Mouse (Mus musculus) liver, embryonic 14.5 days (tissue): ENCODE results near the gene Ranbp1. TPM values are rescaled to one million over a fixed set of nuclear protein-coding genes. Genes with fewer than 3 reads are reported as not detected.

Source experiments
- ATAC-seq: fragments of 200-750 bp; cut with Nextera tagmentation; 2 replicates; pipeline ENCODE4 v1.8.0; 2017; ENCODE audit warnings: moderate number of reproducible peaks, mild to moderate bottlenecking, moderate library complexity; ENCODE audit not compliant: insufficient read depth
- DNase-seq, 3 experiments: peaks; one replicate each; pipeline ENCODE4 v3.0.0-alpha.2; 2012 to 2013; ENCODE audit warnings: low read depth in 3 of 3, low spot score in 3 of 3
- H3K27ac ChIP-seq: fragments of 300-500 bp; sonication (generic); 2 replicates; pipeline ENCODE4 v1.5.1; 2014; ENCODE audit warnings: moderate library complexity, mild to moderate bottlenecking, control low read depth, inconsistent platforms
- H3K27me3 ChIP-seq: fragments of 300-500 bp; sonication (generic); 2 replicates; pipeline ENCODE4 v1.6.1; 2014; ENCODE audit warnings: mild to moderate bottlenecking, low read length, moderate library complexity; ENCODE audit not compliant: control insufficient read depth, insufficient read depth
- H3K36me3 ChIP-seq: fragments of 300-500 bp; sonication (generic); replicated peaks from 2 replicates; pipeline ENCODE4 v1.6.1; 2014; ENCODE audit warnings: low read depth; ENCODE audit not compliant: control insufficient read depth, insufficient read depth
- H3K4me1 ChIP-seq, 2 experiments: fragments of 200-500 bp in 1 of 2; fragments of 300-500 bp in 1 of 2; sonication (generic) in 1 of 2; replicated peaks; 2 replicates each; pipeline ENCODE4 v1.6.1; 2012 to 2014; ENCODE audit warnings: antibody characterized with exemption in 1 of 2, inconsistent platforms in 1 of 2, low read length in 1 of 2; ENCODE audit not compliant: control insufficient read depth in 2 of 2, insufficient read depth in 2 of 2
- H3K4me2 ChIP-seq: fragments of 300-500 bp; sonication (generic); 2 replicates; pipeline ENCODE4 v1.6.1; 2014; ENCODE audit warnings: low read depth, mild to moderate bottlenecking, control low read depth, moderate library complexity
- H3K4me3 ChIP-seq, 2 experiments: fragments of 200-500 bp in 1 of 2; fragments of 300-500 bp in 1 of 2; sonication (generic) in 1 of 2; 2 replicates each; pipeline ENCODE4 v1.5.1; 2012 to 2014; ENCODE audit warnings: low read depth in 2 of 2, low read length in 2 of 2, mild to moderate bottlenecking in 2 of 2, control low read depth in 1 of 2, inconsistent platforms in 1 of 2, moderate library complexity in 1 of 2; ENCODE audit not compliant: insufficient read depth in 1 of 2
- H3K9ac ChIP-seq: fragments of 300-500 bp; sonication (generic); replicated peaks from 2 replicates; pipeline ENCODE4 v1.6.1; 2014; ENCODE audit warnings: mild to moderate bottlenecking, control low read depth, moderate library complexity
- H3K9me3 ChIP-seq: fragments of 300-500 bp; sonication (generic); 2 replicates; pipeline ENCODE4 v1.6.1; 2016; ENCODE audit warnings: low read length, mixed read lengths; ENCODE audit not compliant: control insufficient read depth
- CTCF ChIP-seq: IDR thresholded peaks from 2 replicates; pipeline ENCODE4 v1.5.1; 2016; ENCODE audit warnings: antibody characterized with exemption, low read depth, control low read depth
- EP300 ChIP-seq: IDR thresholded peaks from 2 replicates; pipeline ENCODE4 v1.6.1; 2016; ENCODE audit warnings: antibody characterized with exemption, low read depth
- WGBS: fragments of 180-500 bp; shearing (Covaris S2); extraction: QIAGEN DNeasy Blood & Tissue Kit; methylation state at CpG from one replicate; pipeline ENCODE4 v1.1.7; 2014; ENCODE audit not compliant: insufficient replicate concordance; 5-methylcytosine and 5-hydroxymethylcytosine counted together
- polyA plus RNA-seq, 2 experiments: library from polyadenylated mRNA; depleted of rRNA in 1 of 2; stranded (reverse) in 1 of 2; unstranded in 1 of 2; fragments of >200 nt; fragmentation: Nextera tagmentation in 1 of 2; extraction: Ambion mirVana in 1 of 2; gene quantifications; 2 replicates each; pipeline versions ENCODE4 v1.2.1 to v1.2.3; 2012 to 2014

Gene Ranbp1
- polyA plus RNA-seq, 2 experiments: 148 to 338 TPM

- H3K9me3 ChIP-seq: no peaks in the 10 kb centered on the region
- peak overlapping the region; percentile 54 for H3K27ac ChIP-seq
- under 1% methylated on average over 33 of the region's 33 CpGs for WGBS
- H3K4me2 ChIP-seq: peak overlapping the region; percentile 92
- H3K36me3 ChIP-seq: peaks cover 71% of the 10 kb centered on the region
- H3K27me3 ChIP-seq: no peaks in the 10 kb centered on the region
- TF ChIP-seq EP300: no peak
- no peak; the same call in 1 of the 2 replicates for TF ChIP-seq CTCF
- H3K4me1 ChIP-seq: peaks cover 8 to 20% of the 10 kb centered on the region in 2 experiments
- peak overlapping the region; percentile 80 to 99 for H3K4me3 ChIP-seq
- H3K9ac ChIP-seq: peak overlapping the region; percentile 89
- ATAC-seq (no peak), DNase-seq (peak in 1 of 3 experiments; percentile 27)
These were observed 772 bp downstream of the Ranbp1 start for GRCm38 (mm10) chr16:18247521-18248399.

DNA sequence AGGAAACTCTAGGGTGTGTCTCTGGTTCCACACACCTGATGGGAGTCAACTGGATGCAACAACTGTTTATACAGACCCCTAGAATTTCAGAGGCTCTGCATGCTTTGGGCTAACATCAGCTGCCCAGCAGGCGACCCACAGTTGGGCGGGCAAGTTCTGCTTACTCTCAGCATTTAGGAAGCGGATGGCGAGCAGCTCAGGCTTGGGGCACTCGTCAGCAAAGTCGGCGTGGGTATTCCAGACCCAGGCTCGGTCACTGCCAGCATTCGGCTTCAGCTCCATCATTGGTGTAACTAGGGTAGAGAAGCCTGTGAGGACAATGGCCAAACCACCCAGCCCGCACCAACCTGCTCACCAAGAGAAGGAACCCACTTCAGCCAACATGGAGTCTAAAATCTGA lies 7.0 kb downstream of the Ranbp1 start:
- no peak for TF ChIP-seq EP300
- no peak for TF ChIP-seq CTCF
- 82% methylated on average over 10 of the region's 10 CpGs for WGBS
- Histone ChIP-seq H3K9me3 (no peaks in the 10 kb centered on the region), H3K27ac (no peak overlapping the region), H3K27me3 (no peaks in the 10 kb centered on the region), H3K4me3 (no peak overlapping the region), H3K9ac (no peak overlapping the region), H3K4me2 (no peak overlapping the region), H3K36me3 (peaks cover 82% of the 10 kb centered on the region), H3K4me1 (peaks cover 1 to 7% of the 10 kb centered on the region in 2 experiments)
- DNase-seq (no peak), ATAC-seq (no peak)

DNA sequence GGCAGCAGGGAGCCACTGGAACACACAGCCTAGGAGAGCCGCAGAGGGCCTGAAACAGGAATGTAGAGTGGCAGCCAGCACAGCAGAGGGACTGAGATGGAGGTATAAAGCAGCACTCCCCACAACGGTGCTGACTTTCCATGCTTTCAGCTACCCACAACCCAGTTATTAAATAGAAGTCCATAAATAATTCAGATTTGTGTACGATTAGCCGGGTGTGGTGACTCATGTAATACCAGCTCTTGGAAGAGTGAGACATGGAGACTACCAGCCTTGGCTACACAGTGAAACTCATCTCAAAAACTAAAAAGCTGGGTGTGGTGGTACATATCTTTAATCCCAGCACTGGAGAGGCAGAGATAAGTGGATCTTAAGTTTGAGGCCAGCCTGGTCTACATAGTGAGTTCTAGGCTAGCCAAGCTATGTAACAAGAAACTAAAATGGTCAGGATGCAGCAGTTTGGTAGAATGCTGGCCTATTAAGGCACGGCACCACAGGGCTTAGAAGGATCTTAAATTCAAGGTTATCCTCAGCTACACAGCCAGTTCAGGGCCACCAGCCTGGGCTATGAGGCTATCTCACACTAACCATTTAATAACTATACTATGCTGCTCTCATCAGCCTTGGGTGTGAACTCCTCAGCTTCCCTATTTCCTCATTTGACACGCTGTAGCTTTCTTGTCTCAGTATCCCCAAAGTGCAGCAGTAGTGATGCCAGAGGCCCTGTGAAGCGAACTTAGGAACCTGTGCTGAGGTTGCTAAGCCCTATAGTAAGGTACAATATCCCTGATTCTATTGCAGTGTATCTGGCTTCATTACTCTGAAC lies 11.6 kb downstream of the Ranbp1 start:
- Histone ChIP-seq H3K9me3 (no peaks in the 10 kb centered on the region), H3K4me2 (no peak overlapping the region), H3K4me3 (no peak overlapping the region), H3K9ac (no peak overlapping the region), H3K27me3 (peaks cover 24% of the 10 kb centered on the region), H3K36me3 (peaks cover 36% of the 10 kb centered on the region), H3K27ac (no peak overlapping the region), H3K4me1 (peaks cover 3 to 15% of the 10 kb centered on the region in 2 experiments; a peak in 3 of 4 replicates)
- TF ChIP-seq EP300 (no peak), CTCF (no peak)
- ATAC-seq: peak; percentile 43; the same call in 1 of the 2 replicates
- no peak for DNase-seq
- WGBS: 63% methylated on average over 7 of the region's 7 CpGs

DNA sequence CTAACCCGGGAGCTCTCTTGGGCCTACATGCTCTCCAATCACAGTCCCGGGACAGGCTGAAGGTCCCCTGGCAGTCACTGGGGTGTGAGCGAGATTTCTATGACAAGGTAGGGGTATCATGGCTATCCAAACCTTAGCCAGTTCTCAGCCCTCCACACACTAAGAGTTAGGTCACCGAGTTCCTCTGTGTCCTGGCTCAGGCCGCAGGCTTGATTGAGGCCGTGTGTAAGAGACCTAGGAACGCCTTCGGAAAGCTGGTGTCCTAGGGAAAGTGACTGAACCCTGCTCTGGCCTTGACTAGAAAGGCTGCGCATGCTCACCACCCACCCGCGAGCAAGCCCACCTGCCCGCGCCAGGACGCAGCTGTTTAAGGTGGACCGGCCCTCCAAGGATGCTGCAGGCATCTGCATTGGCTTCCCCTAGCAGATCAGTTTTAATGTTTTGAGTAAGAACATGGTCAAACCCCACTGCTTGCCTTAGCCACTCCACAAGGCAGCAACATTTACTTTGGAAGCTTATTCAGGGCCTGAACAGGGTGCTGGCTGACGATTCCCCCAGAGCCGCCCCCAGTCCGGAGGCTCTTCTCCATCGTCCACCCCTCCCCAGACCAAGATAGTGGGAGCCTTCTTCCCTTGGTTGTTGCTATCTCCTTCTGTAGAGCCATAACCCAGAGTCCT lies 13.0 kb downstream of the Ranbp1 start:
- WGBS: 9% methylated on average over 19 of the region's 19 CpGs

More for the DNA sequence above, 13.0 kb downstream of the Ranbp1 start:
- Histone ChIP-seq H3K27ac (no peak overlapping the region), H3K4me2 (peak overlapping the region; percentile 70), H3K9me3 (no peaks in the 10 kb centered on the region), H3K4me1 (peaks cover 3 to 15% of the 10 kb centered on the region in 2 experiments; a peak in 3 of 4 replicates), H3K36me3 (peaks cover 22% of the 10 kb centered on the region), H3K27me3 (peaks cover 24% of the 10 kb centered on the region), H3K9ac (no peak overlapping the region), H3K4me3 (peak overlapping the region; percentile 47 to 65)
- DNase-seq: no peak
- ATAC-seq: peak; percentile 14; the same call in 1 of the 2 replicates
- no peak for TF ChIP-seq EP300
- no peak for TF ChIP-seq CTCF
